Mouse (Mus musculus): ENCODE results near the gene Pdcd1.
A peak's percentile ranks its signal among the peaks of the same experiment; 100 is the strongest.
"Not testable (repeated sequence)": the region's sequence is repeated elsewhere in the genome, so short reads cannot be mapped to it uniquely, and the experiment has no call there.

The Pdcd1 gene

DNA sequence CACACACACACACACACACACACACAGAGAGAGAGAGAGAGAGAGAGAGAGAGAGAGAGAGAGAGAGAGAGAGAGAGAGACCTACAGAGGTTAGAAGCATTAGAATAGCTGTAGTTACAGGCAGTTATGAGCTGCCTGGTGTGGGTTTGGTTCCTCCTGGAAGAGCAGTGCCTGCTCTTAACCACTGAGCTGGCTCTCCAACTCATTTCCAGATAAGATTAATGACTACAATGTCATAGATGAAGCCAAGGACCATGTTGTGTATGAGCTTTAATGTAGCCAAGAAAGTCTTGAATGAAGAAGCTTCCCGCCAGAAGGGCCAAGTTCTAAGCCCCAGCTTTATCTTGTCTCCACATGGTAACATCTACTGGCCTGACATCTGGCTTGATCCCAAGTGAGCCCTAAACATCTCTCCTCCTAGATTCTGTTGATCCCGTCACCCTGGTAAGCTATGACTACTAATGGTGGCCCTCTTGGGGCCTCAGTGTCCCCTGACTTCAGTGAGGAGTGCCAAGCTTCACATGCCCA, 19.2 kb downstream of the Pdcd1 start:
- no peak for DNase-seq (ENCODE audit: low spot score in 2 of 2)

DNA sequence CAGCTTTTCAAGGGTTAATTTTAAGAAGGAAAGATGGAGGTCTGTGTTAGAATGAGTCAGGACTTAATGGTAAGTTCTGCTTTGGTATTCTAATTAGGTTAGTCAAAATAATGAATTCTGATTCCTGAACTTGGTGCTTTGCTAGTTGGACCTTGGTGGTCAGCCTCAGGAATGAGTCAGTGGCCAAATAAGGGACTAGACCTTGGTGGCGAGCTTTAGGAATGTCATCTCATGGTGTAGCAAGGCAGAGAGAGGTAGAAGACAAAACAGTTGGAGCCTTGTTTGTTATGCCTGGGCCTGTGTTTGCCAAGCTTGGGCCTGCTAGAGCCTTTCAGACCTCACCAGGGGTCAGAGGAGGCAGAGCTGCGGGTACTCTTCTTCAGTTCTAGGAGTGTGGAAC, 23.6 kb downstream of the Pdcd1 start:
- DNase-seq (ENCODE audit: low spot score in 2 of 2) = no peak

DNA sequence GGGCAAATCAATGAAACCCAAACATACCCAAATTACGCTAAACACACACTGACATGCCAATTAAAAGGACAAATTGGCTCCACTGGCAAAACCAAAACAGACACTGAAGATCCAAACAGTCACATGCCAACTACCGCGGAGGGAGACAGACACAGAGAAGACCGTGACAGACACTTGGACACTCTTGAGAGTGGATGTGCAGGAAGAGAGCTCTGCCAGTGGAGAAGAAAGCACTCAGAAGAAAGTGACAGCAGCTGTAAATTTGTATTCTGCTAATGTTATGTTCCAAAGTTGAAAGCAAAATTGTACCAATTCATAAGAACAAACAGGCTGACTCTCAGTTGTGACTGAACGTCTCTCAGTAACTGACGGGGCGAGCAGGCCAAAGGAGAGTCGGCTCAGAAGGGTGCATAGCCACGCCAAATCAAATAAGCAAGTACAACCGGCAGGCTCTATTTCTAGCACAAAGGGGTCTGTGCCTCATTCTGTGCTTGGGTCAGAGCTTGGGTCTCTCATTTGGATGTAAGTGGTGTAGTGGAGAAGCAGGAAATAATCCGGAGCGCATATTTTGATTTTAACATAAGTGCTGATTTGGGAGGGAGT, 24.7 kb downstream of the Pdcd1 start:
- DNase-seq (ENCODE audit: low spot score in 2 of 2) = no peak

DNA sequence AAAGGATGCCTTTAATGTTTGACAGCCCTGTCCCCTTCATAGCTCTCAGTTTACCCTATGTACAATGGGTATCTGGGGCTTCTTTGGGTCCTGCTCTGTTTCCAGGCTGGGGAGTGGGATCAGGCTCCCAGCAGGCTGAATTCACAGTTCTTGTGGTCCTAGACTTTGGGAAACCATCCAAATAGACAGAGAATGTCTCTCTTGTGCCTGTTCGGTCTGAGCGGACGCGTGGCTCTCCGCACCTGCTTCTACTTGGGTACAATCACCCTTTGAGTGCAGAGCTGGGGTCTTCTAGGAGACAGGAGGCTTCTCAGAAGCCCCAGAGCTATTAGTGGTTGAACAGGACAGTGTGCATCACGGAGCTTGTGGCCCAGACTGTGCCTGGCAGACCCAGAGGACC, 32.2 kb downstream of the Pdcd1 start, which contains the start of gene Neu4:
Gene Neu4 (plus strand): TSS at position 301 of the 400 bp plus-strand sequence.
- DNase-seq (ENCODE audit: low spot score in 2 of 2) = no peak

DNA sequence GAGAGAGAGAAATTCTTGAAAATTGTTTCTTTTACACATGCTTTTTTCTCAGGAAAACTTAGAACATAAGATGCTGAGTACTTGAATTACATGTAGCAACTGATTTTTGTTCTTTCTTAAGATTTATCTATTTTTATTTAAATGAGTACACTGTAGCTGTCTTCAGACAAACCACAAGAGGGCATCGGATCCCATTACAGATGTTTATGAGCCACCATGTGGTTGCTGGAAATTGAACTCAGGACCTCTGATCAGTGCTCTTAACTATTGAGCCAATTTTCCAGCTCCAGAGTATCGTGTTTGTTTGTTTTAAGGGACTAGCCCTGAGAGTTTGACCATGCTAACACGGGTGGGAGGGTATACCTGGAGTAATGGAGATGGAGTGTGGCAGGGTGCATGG, 40.7 kb downstream of the Pdcd1 start:
- no peak for DNase-seq (ENCODE audit: low spot score in 2 of 2)

DNA sequence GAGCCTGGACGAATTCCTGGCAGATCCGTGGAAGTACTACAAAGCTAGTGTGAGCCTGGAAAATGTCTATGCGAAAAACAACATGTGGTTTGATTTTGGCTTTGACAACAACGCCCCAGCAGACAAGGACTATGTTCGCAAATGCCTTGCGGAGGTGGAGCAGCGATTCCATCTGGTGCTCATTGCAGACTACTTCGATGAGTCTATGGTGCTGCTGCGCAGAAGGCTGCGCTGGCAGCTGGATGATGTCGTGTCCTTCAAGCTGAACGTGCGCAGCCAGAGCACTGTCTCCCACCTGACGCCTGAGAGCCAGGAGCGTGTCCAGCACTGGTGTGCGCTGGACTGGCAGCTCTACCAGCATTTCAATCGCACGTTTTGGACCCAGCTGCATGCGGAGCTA, 43.5 kb downstream of the Pdcd1 start:
- peak; percentile 81 to 88 for DNase-seq (ENCODE audit: low spot score in 2 of 2)

DNA sequence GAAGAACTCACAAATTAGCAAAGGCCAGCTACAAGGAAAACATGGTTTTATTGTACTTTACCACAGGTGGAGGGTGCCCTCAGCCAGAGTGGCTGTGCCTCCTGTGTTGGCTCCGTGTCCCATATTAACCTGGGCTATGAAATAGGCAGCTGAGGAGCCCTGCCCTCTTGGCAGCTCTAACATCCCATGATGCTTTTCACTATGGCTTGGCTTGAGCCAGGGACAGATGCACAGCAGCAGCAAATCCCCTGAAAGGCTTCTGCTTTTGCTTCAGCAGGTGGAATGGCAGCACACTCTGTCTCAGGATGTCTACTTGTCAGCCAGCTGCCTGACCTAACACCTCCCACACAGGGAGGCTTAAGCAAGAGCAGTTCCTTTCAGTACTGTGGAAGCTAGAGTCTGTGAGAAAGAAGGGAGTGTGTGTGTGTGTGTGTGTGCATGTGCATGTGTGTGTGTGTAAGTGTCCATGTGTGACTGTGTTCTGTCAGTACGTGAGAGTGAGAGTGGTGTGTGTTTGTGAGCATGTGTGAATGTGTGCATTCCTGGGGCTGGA, 46.3 kb downstream of the Pdcd1 start:
- peak; percentile 14 to 28 for DNase-seq (ENCODE audit: low spot score in 2 of 2)

DNA sequence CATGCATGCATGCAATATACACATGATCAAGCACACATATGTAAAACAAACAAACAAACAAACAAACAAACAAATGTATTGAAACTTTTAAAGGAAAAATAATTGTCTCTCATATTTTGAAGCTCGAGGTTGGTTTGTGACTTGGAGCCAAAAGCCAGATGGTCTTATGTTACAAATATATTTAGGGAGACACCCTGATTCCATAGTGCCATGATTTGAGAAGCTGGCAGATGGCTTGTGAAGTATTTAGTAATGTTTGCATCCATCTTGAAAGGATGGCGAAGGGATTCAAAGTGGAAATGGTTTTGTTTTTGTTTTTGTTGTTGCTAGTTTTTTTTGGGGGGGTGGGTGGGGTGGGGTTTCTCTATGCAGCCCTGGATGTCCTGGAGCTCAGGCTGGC, 51.3 kb downstream of the Pdcd1 start:
- DNase-seq (ENCODE audit: low spot score in 2 of 2) = no peak

DNA sequence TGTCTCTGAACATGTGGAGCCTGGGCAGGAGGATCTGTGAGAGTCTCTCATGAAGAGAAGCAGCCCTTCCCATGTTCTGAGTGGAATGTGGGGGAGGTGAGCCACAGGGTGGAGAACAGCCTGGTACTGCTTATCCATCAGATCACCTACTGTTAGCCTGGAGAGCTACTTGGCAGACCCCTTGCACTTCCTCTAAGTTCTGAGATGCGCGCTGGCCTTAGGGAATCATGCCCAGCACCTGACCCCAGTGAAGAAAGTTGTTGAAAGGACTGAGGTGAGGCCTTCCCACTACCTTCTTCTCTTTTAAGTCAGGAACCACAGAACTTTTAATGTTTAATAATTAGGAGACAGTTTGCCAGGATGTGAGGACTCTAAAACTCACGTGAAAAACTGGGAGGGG, 60.9 kb downstream of the Pdcd1 start:
- DNase-seq (ENCODE audit: low spot score in 2 of 2) = not testable (repeated sequence)

DNA sequence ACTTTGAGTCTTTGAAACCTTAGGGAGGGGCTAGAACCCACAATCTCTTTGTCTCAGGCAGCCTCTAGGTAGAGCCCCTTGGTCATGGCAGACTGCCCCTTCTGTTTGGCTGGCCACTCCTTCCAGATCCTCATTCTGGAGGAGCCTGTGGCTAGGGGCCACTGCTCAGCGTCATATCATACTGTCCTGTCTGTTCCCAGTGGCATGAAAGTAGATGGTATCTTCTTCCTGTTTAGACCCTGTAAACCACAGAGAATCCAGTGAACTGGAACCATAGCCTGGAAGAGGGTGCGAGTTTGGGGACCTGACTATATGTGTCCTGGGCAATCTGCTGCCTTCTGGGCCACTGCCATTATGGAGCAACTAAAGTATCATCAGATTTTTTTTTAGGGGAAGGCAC, 61.3 kb downstream of the Pdcd1 start:
- DNase-seq (ENCODE audit: low spot score in 2 of 2) = not testable (repeated sequence)

DNA sequence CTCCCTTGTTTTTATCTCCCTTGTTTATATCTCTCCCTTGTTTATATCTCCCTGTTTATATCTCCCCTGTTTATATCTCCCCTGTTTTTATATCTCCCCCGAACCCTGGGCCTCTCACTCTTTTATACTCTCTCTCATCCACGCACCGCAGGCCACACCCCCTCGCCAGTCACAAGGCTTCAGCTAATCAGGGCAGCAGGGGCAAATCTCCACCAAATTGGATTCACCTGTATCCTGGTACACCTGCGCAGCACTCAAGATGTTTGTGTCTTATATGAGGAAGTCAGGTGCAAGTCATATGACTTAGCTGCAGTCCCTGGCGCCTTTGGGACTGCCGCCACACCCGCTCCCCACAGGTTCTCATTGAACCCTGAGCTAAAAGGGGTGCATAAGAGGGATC, 62.1 kb downstream of the Pdcd1 start, which contains the start of gene Gal3st2c:
Gene Gal3st2c (plus strand): TSS at position 301 of the 400 bp plus-strand sequence.
- not testable (repeated sequence) for DNase-seq (ENCODE audit: low spot score in 2 of 2)

DNA sequence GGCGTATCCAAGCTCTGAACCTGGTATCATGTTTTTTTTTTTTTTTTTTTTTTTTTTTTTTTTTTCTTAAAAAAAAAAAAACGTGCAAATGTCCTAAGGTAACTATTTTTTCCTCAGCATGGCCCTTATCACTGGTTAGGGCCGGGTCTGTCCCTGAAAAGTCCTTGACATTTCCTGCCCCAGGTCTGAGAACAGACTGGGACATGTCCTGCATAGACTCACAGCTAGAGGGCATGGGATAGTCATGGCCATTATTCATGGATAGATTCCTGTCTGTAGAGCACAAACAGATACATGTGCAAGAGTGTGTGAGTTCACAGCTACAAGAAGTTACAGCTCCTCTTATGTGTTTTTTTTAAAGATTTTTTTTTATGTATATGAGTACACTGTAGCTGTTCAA, 63.6 kb downstream of the Pdcd1 start:
- DNase-seq (ENCODE audit: low spot score in 2 of 2) = no peak

All from right cerebral cortex, postnatal 36 days (tissue).